20 mouse cellular contexts compared by ENCODE assay signal in the genomic region with DNA sequence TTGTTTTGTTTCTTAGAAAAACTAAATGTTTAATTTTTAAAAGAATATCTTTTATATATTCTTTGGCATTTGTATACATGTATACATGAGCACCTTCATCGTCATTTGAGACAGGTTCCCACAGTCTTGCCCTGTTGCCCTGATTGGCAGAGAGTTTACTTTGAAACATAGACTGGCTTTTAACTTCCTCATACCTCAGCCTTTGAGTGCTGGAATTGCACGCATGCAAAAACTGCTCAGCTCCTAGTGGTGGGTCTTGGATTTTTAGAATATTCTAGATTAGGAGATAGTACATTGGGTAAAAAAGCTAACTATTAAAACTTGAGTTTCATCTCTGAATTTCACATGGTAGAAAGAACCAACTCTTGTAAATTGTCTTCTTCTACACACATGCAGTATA. TPM values are rescaled to one million over a fixed set of nuclear protein-coding genes. Genes with fewer than 3 reads are reported as not detected.
DNase-seq lines count a peak whose midpoint lies in the region; ATAC-seq lines count a peak whose summit lies in the region.
"Had no signal": no experiment of that assay in that cellular context is flagged by ENCODE, and none has a peak within 500 bp of the region (broad histone marks: within the 10 kb centered on the region; RNA-seq: fewer than 3 reads in every experiment).

No protein-coding gene starts in this region.

- no peak overlapping the region for H3K27ac ChIP-seq in lung, embryonic 16.5 days (ENCODE audit: low read length)
- H3K27ac ChIP-seq in liver, embryonic 15.5 days (replicated peaks) = peak overlapping the region; percentile 65
- H3K27ac ChIP-seq: gastrocnemius, adult 2 months; heart, embryonic 13.5 days; hindbrain, embryonic 14.5 days had no signal

- no peak overlapping the region for H3K4me3 ChIP-seq in lung, embryonic 16.5 days (ENCODE audit: low read length)
- H3K4me3 ChIP-seq in liver, embryonic 15.5 days (replicated peaks) = no peak overlapping the region
- H3K4me3 ChIP-seq: gastrocnemius, adult 2 months; heart, embryonic 13.5 days; myocyte had no signal

- no peaks in the 10 kb centered on the region for H3K36me3 ChIP-seq in lung, embryonic 16.5 days (ENCODE audit: control insufficient read depth, insufficient read depth, low read length)
- H3K36me3 ChIP-seq in liver, embryonic 15.5 days (replicated peaks) = no peaks in the 10 kb centered on the region
- H3K36me3 ChIP-seq: heart, embryonic 13.5 days had no signal

- no peak for DNase-seq in lung, adult 18-20 months
- no peak for DNase-seq in cerebellum, adult 9-11 months
- DNase-seq in layer of hippocampus, postnatal 14 days (ENCODE audit: low spot score in 2 of 2) = no peak
- DNase-seq: adrenal gland, adult 2 months; cerebellum, postnatal 10 days; embryo, embryonic 11 days; gastrocnemius, adult 2 months; kidney, adult 11 months; kidney, postnatal 10 days; layer of hippocampus, postnatal 36 days; midbrain, embryonic 14.5 days; thymus, postnatal 4 days had no signal

- ATAC-seq in lung, embryonic 16.5 days (ENCODE audit: low read depth) = peak; percentile 37; the same call in 1 of the 2 replicates
- peak; percentile 42 for ATAC-seq in common myeloid progenitor, adult 5-6 weeks (replicated peaks; ENCODE audit: low read depth, poor library complexity, severe bottlenecking)
- ATAC-seq in liver, embryonic 15.5 days (ENCODE audit: insufficient read depth) = no peak
- no peak for ATAC-seq in frontal cortex, adult (ENCODE audit: low TSS enrichment)
- ATAC-seq: forebrain, embryonic 16.5 days had no signal

- peaks cover 2% of the 10 kb centered on the region; the same call in 1 of the 2 replicates for H3K4me1 ChIP-seq in lung, embryonic 16.5 days (replicated peaks; ENCODE audit: control insufficient read depth, insufficient read depth, low read length)
- peaks cover 54% of the 10 kb centered on the region for H3K4me1 ChIP-seq in liver, embryonic 15.5 days (replicated peaks)

- no peak overlapping the region for H3K4me2 ChIP-seq in lung, embryonic 16.5 days (ENCODE audit: low read depth, low read length)
- H3K4me2 ChIP-seq in liver, embryonic 15.5 days = peak overlapping the region; percentile 11; the same call in 1 of the 2 replicates
- H3K4me2 ChIP-seq: heart, embryonic 13.5 days; hindbrain, embryonic 14.5 days had no signal

- peaks cover 4% of the 10 kb centered on the region; the same call in 1 of the 2 replicates for H3K9me3 ChIP-seq in lung, embryonic 16.5 days (ENCODE audit: control insufficient read depth, low read length)
- H3K9me3 ChIP-seq in liver, embryonic 15.5 days (replicated peaks) = no peaks in the 10 kb centered on the region
- H3K9me3 ChIP-seq: heart, embryonic 13.5 days had no signal

- H3K27me3 ChIP-seq in lung, embryonic 16.5 days (ENCODE audit: control insufficient read depth, insufficient read depth, low read depth, low read length) = no peaks in the 10 kb centered on the region
- H3K27me3 ChIP-seq in liver, embryonic 15.5 days = no peaks in the 10 kb centered on the region
- H3K27me3 ChIP-seq: heart, embryonic 13.5 days had no signal

- 36% methylated on average over 2 of the region's 2 CpGs for WGBS in lung, embryonic 16.5 days
- 15% methylated on average over 2 of the region's 2 CpGs for WGBS in liver, embryonic 15.5 days (ENCODE audit: insufficient replicate concordance)

- no peak overlapping the region for H3K9ac ChIP-seq in lung, embryonic 16.5 days (ENCODE audit: low read length)
- H3K9ac ChIP-seq in liver, embryonic 15.5 days = no peak overlapping the region
- H3K9ac ChIP-seq: heart, embryonic 13.5 days; hindbrain, embryonic 14.5 days had no signal

RNA-seq across cellular contexts. Expression of a gene that starts 21.0 kb away (rescaled TPM):
- 0.13 and 0.18 TPM in 2 replicates for polyA plus RNA-seq in lung, embryonic 16.5 days (2015; fragmentation: Nextera tagmentation; extraction: Ambion mirVana)
- not detected in 2 replicates for total RNA-seq in common myeloid progenitor, adult 5-6 weeks (2017)
- not detected in 2 replicates for polyA plus RNA-seq in liver, embryonic 15.5 days (2015; fragmentation: Nextera tagmentation; extraction: Ambion mirVana)
- total RNA-seq in layer of hippocampus, postnatal 14 days (2021) = 1 to 10 TPM; 1.3 to 1.6 TPM
- polyA plus RNA-seq: adrenal gland, adult 2 months had no signal

RNA-seq across cellular contexts. Expression of a gene that starts 24.7 kb away (rescaled TPM):
- 42.8 and 47.8 TPM in 2 replicates for polyA plus RNA-seq in lung, embryonic 16.5 days (2015; fragmentation: Nextera tagmentation; extraction: Ambion mirVana)
- total RNA-seq in common myeloid progenitor, adult 5-6 weeks (2017) = 46.7 and 63.1 TPM in 2 replicates
- polyA plus RNA-seq in liver, embryonic 15.5 days (2015; fragmentation: Nextera tagmentation; extraction: Ambion mirVana) = 31.8 and 34.4 TPM in 2 replicates
- 100 to 1,000 TPM; 209 to 210 TPM for total RNA-seq in layer of hippocampus, postnatal 14 days (2021)

RNA-seq across cellular contexts. Expression of a gene that starts 53.2 kb away (rescaled TPM):
- polyA plus RNA-seq in lung, embryonic 16.5 days (2015; fragmentation: Nextera tagmentation; extraction: Ambion mirVana) = 76.0 and 80.0 TPM in 2 replicates
- total RNA-seq in common myeloid progenitor, adult 5-6 weeks (2017) = 61.4 and 64.8 TPM in 2 replicates
- 25.1 and 26.4 TPM in 2 replicates for polyA plus RNA-seq in liver, embryonic 15.5 days (2015; fragmentation: Nextera tagmentation; extraction: Ambion mirVana)
- 10 to 100 TPM; 56.2 to 59.7 TPM for total RNA-seq in layer of hippocampus, postnatal 14 days (2021)

Comparison
In these comparisons a context has a peak if more than half of its experiments do, and no peak if none do; other contexts are left out.
1. ATAC-seq: peak in lung, embryonic 16.5 days (single experiment) and common myeloid progenitor, adult 5-6 weeks (single experiment); none in liver, embryonic 15.5 days (single experiment) and frontal cortex, adult (single experiment).